Mouse (Mus musculus) lung, adult 2 months (tissue): ENCODE data around the gene Gm4881. TPM values are rescaled to one million over a fixed set of nuclear protein-coding genes. Genes with fewer than 3 reads are reported as not detected.

Experiments used
- DNase-seq: peaks from one replicate; pipeline ENCODE4 v3.0.0; 2022
- H3K4me1 ChIP-seq: fragments of 200-500 bp; 2 replicates; pipeline ENCODE4 v1.6.1; 2011; ENCODE audit warnings: low read length; ENCODE audit not compliant: control insufficient read depth, insufficient read depth
- H3K4me3 ChIP-seq: fragments of 200-500 bp; replicated peaks from 2 replicates; pipeline ENCODE3; 2011; ENCODE audit warnings: low read depth, mild to moderate bottlenecking, control low read depth, low read length; ENCODE audit errors: extremely low read depth
- CTCF ChIP-seq: fragments of 200-500 bp; IDR thresholded peaks from 2 replicates; pipeline ENCODE4 v1.5.1; 2011; ENCODE audit warnings: mild to moderate bottlenecking, low read length, control low read depth; ENCODE audit not compliant: insufficient read depth
- POLR2A ChIP-seq: fragments of 200-500 bp; IDR thresholded peaks from 2 replicates; pipeline ENCODE4 v1.6.1; 2011; ENCODE audit warnings: low read depth, mild to moderate bottlenecking, control low read depth, low read length, borderline replicate concordance; ENCODE audit errors: extremely low read depth
- WGBS: fragments of 180-500 bp; shearing (Covaris S2); methylation state at CpG from one replicate; pipeline ENCODE4 v1.1.7; 2018; 5-methylcytosine and 5-hydroxymethylcytosine counted together
- polyA plus RNA-seq: library from polyadenylated mRNA; depleted of rRNA; stranded (reverse); fragments of >200 nt; gene quantifications from 2 replicates; pipeline ENCODE4 v1.2.3, GENCODE M21; 2012

Gene Gm4881
- polyA plus RNA-seq, 1 experiment: not detected

DNA sequence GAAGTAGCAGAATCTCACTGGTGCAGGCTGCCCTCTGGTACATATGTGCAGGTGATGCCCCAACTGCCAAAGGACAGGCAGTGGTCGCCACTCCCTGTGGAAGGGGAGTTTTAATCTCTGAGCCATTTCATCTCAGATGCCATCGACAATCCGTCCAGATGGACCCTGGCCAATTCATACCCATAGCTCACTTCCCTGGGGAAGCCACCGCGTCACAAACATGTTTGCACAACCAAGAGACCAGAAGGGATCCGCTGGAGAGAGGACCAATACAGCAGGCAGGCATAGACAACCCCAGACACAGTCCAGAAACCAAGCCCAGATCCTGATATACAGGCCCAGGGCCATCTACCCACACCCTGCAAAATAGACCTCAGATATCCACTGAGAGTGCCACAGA, 13.8 kb downstream of the Gm4881 start:
- Histone ChIP-seq H3K4me1 (no peaks in the 10 kb centered on the region; the same call in 1 of the 2 replicates), H3K4me3 (no peak overlapping the region)
- DNase-seq: no peak
- 25% methylated on average over 6 of the region's 6 CpGs for WGBS
- TF ChIP-seq CTCF (no peak), POLR2A (no peak)

- Histone ChIP-seq H3K4me1 (no peaks in the 10 kb centered on the region), H3K4me3 (no peak overlapping the region)
- DNase-seq: no peak
- TF ChIP-seq POLR2A (no peak), CTCF (no peak)
- 80% methylated on average over 9 of the region's 9 CpGs for WGBS
These were observed 24.6 kb downstream of the Gm4881 start for GRCm38 (mm10) chr7:24919728-24920127.

DNA sequence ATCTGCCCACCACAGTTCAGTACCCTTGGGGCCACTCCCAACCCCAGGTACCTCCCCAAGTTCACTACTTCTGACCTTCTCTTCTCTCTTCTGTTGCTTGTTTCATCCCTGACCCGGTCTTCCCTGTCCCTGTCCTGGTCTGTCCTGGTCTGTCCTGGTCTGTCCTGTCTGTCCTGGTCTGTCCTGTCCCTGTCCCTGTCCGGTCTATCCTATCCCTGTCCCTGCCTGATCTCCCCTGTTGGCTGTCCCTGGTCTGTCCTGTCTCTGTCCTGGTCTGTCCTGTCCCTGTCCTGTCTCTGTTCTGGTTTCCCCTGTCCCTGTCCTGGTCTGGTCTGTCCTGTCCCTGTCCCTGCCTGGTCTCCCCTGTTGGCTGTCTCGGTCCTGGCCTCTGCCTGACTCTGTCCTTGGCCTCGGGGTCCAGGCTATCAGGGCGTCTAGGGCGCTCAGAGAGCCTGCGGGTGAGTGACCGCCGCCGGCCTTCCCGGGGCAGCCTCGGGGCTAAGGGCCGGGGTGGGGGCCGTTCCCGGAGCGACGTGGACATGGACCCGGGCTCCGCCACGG, 25.5 kb downstream of the Gm4881 start:
- no peak for DNase-seq
- 90% methylated on average over 20 of the region's 20 CpGs for WGBS
- Histone ChIP-seq H3K4me3 (no peak overlapping the region), H3K4me1 (no peaks in the 10 kb centered on the region)
- TF ChIP-seq POLR2A (no peak), CTCF (no peak)

DNA sequence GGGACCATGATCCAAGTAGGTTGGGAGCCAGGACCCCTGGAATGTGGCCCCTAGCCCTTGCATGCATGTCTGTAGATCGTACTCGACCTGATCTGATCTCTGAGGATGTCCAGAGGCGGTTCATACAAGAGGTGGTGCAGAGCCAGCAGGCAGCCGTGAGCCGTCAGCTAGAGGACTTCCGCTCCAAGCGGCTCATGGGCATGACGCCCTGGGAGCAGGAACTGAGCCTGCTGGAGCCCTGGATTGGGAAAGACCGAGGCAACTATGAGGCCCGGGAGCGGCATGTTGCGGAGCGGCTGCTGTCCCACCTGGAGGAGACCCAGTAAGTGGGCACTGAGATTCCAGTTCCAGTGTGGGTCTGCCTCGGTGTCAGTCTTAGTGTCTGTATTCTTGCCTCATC, 31.8 kb downstream of the Gm4881 start:
- TF ChIP-seq POLR2A: no peak
- TF ChIP-seq CTCF: no peak
- no peaks in the 10 kb centered on the region for H3K4me1 ChIP-seq
- H3K4me3 ChIP-seq: no peak overlapping the region
- no peak for DNase-seq
- WGBS: 81% methylated on average over 14 of the region's 14 CpGs

- WGBS: 25% methylated on average over 13 of the region's 13 CpGs
- Histone ChIP-seq H3K4me1 (peaks cover 20% of the 10 kb centered on the region), H3K4me3 (peak overlapping the region; percentile 25)
- 0 out of 2 replicates have a peak, but pooled peaks have one; percentile 6 for TF ChIP-seq POLR2A
- no peak for TF ChIP-seq CTCF
- peak; percentile 55 for DNase-seq
These were observed 37.0 kb downstream of the Gm4881 start for GRCm38 (mm10) chr7:24907211-24907748.

DNA sequence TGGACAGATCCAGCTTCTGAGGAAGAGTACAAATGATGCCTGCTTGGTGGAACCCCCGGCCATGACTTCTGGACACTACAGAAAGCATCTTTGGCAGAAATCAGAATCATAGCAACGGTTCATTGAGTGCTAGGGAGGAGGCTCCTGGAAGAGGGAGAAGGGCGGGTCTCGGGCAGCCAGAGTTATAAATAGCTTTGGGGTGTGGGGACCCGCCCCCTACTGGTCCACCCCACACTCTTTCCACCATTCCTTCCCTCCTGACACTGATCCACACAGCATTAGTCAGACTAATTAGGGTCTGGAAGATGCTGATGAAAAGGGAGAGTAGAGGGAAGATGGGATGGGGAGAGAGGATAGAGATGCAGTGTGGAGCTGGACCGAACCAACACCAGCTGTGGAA, 37.7 kb downstream of the Gm4881 start:
- H3K4me3 ChIP-seq: no peak overlapping the region
- WGBS: 15% methylated on average over 6 of the region's 6 CpGs
- TF ChIP-seq CTCF (no peak), POLR2A (no peak)
- DNase-seq: no peak
- H3K4me1 ChIP-seq: peaks cover 23% of the 10 kb centered on the region

- TF ChIP-seq CTCF (peak; percentile 77), POLR2A (no peak)
- Histone ChIP-seq H3K4me1 (peaks cover 23% of the 10 kb centered on the region), H3K4me3 (peak overlapping the region; percentile 75)
- peak; percentile 53 for DNase-seq
- 11% methylated on average over 3 of the region's 3 CpGs for WGBS
These were observed 39.4 kb downstream of the Gm4881 start for GRCm38 (mm10) chr7:24904936-24905335.

DNA sequence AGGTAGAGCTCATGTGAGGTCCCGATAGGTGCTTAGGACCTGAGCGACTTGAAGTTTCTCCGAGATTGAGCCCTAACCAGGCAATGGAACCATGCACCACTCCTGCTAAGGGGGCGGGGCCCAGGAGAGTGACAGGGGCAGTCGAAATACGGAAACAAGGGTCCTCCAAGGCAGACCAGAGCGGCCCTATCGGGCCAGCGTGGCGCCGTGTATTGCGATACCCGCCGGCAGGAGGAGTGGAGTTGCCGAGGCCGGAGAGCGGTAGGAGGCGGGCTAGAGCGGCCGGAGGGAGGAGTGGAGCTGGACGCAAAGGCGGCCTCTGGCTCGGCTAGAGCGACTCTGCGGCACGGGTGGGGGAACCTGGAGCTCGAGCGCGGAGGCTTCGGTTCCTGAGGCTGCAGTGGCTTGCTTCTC, 40.2 kb downstream of the Gm4881 start:
- peaks cover 23% of the 10 kb centered on the region for H3K4me1 ChIP-seq
- WGBS: 0% methylated on average over 30 of the region's 30 CpGs
- peak; percentile 91 for DNase-seq
- no peak for TF ChIP-seq CTCF
- peak; percentile 59; the same call in 1 of the 2 replicates for TF ChIP-seq POLR2A
- peak overlapping the region; percentile 75 for H3K4me3 ChIP-seq

DNA sequence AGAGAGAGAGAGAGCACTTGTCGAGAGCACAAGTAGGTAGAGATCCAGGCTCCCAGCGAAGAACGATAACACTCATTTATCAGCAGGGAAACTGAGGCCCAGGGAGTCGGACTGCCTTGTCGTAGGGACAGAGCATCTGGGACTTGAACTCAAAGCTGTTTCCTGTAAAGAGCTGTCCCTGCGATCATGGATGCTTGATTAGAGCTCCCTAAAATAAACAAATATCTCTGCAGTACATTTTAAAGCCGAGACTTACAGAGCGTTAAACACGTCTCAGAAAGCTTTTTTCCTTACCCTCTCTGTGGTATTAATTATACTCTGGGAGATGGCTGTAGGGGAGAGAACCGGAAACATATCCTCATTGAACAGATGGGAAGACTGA, 40.9 kb downstream of the Gm4881 start:
- WGBS: 3% methylated on average over 10 of the region's 10 CpGs
- TF ChIP-seq POLR2A: no peak
- no peak for TF ChIP-seq CTCF
- peak overlapping the region; percentile 64 for H3K4me3 ChIP-seq
- peaks cover 23% of the 10 kb centered on the region for H3K4me1 ChIP-seq
- DNase-seq: no peak

DNA sequence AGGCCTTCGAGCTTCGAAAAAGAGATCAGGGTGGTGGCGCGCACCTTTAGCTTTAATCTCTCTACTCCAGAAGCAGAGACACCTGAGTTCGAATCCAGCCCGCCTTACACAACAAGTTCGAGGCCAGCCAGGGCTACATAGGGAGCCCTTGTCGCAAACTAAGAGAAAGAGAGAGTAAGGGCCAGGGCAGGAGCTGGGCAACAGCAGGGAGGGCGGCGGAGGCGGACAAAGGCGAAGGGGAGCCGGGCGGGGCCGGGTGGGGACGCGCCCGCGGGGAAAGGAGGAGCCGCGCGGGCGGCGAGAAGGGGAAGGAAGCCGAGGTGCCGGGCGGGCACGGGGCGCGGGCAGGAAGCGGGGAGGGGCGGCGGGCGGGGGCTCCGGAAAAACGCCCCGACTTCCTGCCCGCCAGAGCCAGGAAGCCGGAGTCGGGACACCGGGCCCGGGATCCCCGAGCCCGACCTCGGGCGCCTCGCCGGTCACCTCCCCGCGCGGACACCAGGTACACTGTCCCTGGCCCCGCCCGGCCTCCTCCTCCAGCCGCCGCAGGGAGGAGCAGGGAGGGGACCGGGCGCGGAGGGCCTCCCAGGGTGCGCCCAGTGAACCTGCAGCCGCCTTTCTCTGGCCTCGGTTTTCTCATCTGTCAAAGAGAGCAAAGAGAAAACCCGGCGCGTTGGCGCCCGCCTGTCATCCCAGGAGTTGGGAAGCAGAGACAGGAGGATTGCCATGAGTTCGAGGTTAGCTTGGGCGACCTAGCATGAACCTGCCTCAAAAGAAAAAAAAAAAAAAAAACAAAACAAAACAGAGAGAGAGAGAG, 41.5 kb downstream of the Gm4881 start, which contains the start of gene Arhgef1:
Gene Arhgef1, plus strand, starts transcription at position 283 of the 814 bp plus-strand sequence.
- Histone ChIP-seq H3K4me3 (peak within 1 kb of the TSS; percentile 69), H3K4me1 (peaks cover 23% of the 10 kb centered on the region)
- DNase-seq: peak; percentile 77
- TF ChIP-seq CTCF: no peak
- peak; percentile 38; the same call in 1 of the 2 replicates for TF ChIP-seq POLR2A
- WGBS: 2% methylated on average over 65 of the region's 68 CpGs
